Mouse (Mus musculus): ENCODE data around the gene Sema3e. TPM values are rescaled to one million over a fixed set of nuclear protein-coding genes. Genes with fewer than 3 reads are reported as not detected.

Sema3e gene
- polyA plus RNA-seq (2012; rRNA removed) = 17.5 and 23.6 TPM in 2 replicates

GRCm38 (mm10) chr5:14025205-14026124, at the start of gene Sema3e:
TSS of gene Sema3e (plus strand) at chr5:14025276.
- Histone ChIP-seq H3K4me3 (replicated peaks; ENCODE audit: extremely low read depth, low read depth, low read length) (peak within 1 kb of the TSS; percentile 69), H3K4me1 (ENCODE audit: control insufficient read depth, insufficient read depth, low read length) (no peaks in the 10 kb centered on the region)
- TF ChIP-seq CTCF (IDR thresholded peaks at IDR 0.05; ENCODE audit: insufficient read depth, low read length) (no peak), POLR2A (IDR thresholded peaks at IDR 0.05; ENCODE audit: borderline replicate concordance, extremely low read depth, low read depth, low read length) (peak; percentile 7; the same call in 1 of the 2 replicates)
- DNase-seq = peak; percentile 59
- 1% methylated on average over 47 of the region's 47 CpGs for WGBS

DNA sequence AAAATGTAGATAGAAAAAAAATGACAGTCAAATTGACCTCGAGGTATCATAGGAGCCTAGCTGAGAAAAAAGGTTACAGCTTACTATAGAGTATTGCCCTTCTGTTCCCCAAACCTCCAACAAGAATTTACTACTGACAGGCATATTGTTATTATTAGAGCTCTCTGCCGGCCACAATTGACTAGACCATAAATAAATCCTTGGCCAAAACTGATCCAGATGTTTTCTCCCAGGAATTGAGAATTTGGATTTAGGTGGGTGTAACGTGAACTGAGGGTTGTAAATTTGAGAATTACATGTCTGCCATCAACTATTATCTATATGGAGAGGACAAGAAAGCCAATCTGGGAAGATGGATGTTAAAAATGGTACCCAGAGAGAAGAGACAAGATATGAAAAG, 47.5 kb upstream of the Sema3e start:
- TF ChIP-seq POLR2A (IDR thresholded peaks at IDR 0.05; ENCODE audit: borderline replicate concordance, extremely low read depth, low read depth, low read length) (no peak), CTCF (IDR thresholded peaks at IDR 0.05; ENCODE audit: insufficient read depth, low read length) (no peak)
- WGBS = 67% methylated on average over 3 of the region's 3 CpGs
- no peak overlapping the region for H3K4me3 ChIP-seq (replicated peaks; ENCODE audit: extremely low read depth, low read depth, low read length)
- DNase-seq = no peak
- H3K4me1 ChIP-seq (ENCODE audit: control insufficient read depth, insufficient read depth, low read length) = peaks cover 4% of the 10 kb centered on the region

DNA sequence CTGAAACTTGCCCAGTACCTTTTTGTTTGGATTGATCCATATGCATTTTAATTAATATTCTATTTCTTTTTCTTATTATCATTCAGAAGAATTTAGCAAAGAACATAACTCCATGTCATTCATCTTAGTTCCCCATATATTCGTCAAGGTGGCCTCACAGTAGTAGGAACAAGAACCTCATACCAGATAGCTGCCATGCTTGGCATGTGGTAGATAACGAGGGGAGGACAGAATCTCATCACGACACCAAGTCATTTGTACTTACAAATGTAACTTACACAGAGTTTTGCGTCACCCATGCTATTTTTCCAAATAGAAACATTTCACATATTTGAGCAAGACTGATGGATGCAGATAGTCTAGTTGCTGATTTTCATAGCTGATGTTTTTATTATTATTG, 45.9 kb upstream of the Sema3e start:
- H3K4me1 ChIP-seq (ENCODE audit: control insufficient read depth, insufficient read depth, low read length) = peaks cover 16% of the 10 kb centered on the region
- WGBS = 80% methylated on average over 4 of the region's 4 CpGs
- H3K4me3 ChIP-seq (replicated peaks; ENCODE audit: extremely low read depth, low read depth, low read length) = no peak overlapping the region
- TF ChIP-seq CTCF (IDR thresholded peaks at IDR 0.05; ENCODE audit: insufficient read depth, low read length) (no peak), POLR2A (IDR thresholded peaks at IDR 0.05; ENCODE audit: borderline replicate concordance, extremely low read depth, low read depth, low read length) (no peak)
- no peak for DNase-seq

DNA sequence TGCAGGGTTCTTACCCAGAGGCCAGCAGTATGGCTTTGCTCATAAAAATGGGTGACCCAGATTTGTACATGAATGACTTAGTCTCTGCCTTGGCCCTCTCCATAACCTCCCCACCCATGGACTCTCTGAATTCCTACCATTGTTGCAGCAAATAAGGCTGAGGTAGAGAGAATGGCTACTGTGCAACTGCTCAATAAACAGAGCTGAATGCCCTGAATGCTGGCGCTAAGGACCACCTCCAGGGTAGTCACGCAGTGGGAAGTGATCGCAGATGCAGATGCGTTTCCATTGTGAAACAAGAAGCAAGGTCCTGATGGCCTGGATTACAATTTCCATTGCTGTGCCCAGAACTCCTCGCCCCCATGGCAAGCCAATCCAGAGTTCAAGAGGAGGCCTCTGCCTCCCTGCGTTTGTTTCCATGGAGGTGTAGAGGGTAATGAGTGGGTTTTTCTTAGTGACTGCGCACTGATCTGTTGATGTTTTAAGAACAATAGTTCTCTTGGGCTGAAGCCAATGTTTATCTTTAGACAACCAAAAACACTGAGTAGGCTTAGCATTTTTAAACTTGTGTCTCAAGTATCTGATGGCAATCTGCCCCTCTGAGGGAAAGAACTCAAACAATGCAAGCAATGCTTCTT, 42.5 kb upstream of the Sema3e start:
- H3K4me1 ChIP-seq (ENCODE audit: control insufficient read depth, insufficient read depth, low read length) = peaks cover 18% of the 10 kb centered on the region
- peak; percentile 46 for DNase-seq
- TF ChIP-seq POLR2A (IDR thresholded peaks at IDR 0.05; ENCODE audit: borderline replicate concordance, extremely low read depth, low read depth, low read length) = no peak
- no peak for TF ChIP-seq CTCF (IDR thresholded peaks at IDR 0.05; ENCODE audit: insufficient read depth, low read length)
- H3K4me3 ChIP-seq (replicated peaks; ENCODE audit: extremely low read depth, low read depth, low read length) = no peak overlapping the region
- 30% methylated on average over 7 of the region's 7 CpGs for WGBS

DNA sequence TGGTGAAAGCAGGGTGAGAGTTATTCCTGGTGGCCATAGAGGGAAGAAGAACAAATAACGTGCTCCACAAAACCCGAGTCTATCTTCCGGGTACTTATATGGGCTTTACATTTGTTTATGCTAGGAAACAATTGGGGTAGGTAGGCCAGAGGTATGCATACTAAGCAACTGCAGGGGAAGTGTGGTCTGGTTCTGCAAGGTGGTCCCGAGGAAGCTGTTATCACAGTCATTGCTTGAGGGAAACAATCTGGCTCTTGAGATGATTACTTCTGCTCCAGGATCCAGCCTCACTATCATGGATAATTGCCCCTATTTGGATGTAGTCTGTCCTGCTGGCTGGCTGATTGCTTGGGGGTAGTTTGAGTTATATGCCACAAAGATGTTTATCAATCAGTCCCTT, 41.5 kb upstream of the Sema3e start:
- no peak for DNase-seq
- H3K4me1 ChIP-seq (ENCODE audit: control insufficient read depth, insufficient read depth, low read length) = peaks cover 18% of the 10 kb centered on the region
- WGBS = 50% methylated on average over 4 of the region's 4 CpGs
- H3K4me3 ChIP-seq (replicated peaks; ENCODE audit: extremely low read depth, low read depth, low read length) = no peak overlapping the region
- no peak for TF ChIP-seq CTCF (IDR thresholded peaks at IDR 0.05; ENCODE audit: insufficient read depth, low read length)
- no peak for TF ChIP-seq POLR2A (IDR thresholded peaks at IDR 0.05; ENCODE audit: borderline replicate concordance, extremely low read depth, low read depth, low read length)

GRCm38 (mm10) chr5:13985669-13986068, 39.4 kb upstream of the Sema3e start:
- H3K4me1 ChIP-seq (ENCODE audit: control insufficient read depth, insufficient read depth, low read length) = peaks cover 18% of the 10 kb centered on the region
- no peak for DNase-seq
- TF ChIP-seq POLR2A (IDR thresholded peaks at IDR 0.05; ENCODE audit: borderline replicate concordance, extremely low read depth, low read depth, low read length) = no peak
- TF ChIP-seq CTCF (IDR thresholded peaks at IDR 0.05; ENCODE audit: insufficient read depth, low read length) = no peak
- 88% methylated on average over 3 of the region's 3 CpGs for WGBS
- no peak overlapping the region for H3K4me3 ChIP-seq (replicated peaks; ENCODE audit: extremely low read depth, low read depth, low read length)

GRCm38 (mm10) chr5:13987123-13987522, 38.0 kb upstream of the Sema3e start:
- no peak for DNase-seq
- peaks cover 18% of the 10 kb centered on the region for H3K4me1 ChIP-seq (ENCODE audit: control insufficient read depth, insufficient read depth, low read length)
- H3K4me3 ChIP-seq (replicated peaks; ENCODE audit: extremely low read depth, low read depth, low read length) = no peak overlapping the region
- TF ChIP-seq POLR2A (IDR thresholded peaks at IDR 0.05; ENCODE audit: borderline replicate concordance, extremely low read depth, low read depth, low read length) (no peak), CTCF (IDR thresholded peaks at IDR 0.05; ENCODE audit: insufficient read depth, low read length) (no peak)
- WGBS = 38% methylated on average over 1 of the region's 1 CpGs

- DNase-seq = no peak
- Histone ChIP-seq H3K4me3 (replicated peaks; ENCODE audit: extremely low read depth, low read depth, low read length) (no peak overlapping the region), H3K4me1 (ENCODE audit: control insufficient read depth, insufficient read depth, low read length) (peaks cover 13% of the 10 kb centered on the region)
- no peak for TF ChIP-seq CTCF (IDR thresholded peaks at IDR 0.05; ENCODE audit: insufficient read depth, low read length)
- TF ChIP-seq POLR2A (IDR thresholded peaks at IDR 0.05; ENCODE audit: borderline replicate concordance, extremely low read depth, low read depth, low read length) = no peak
- WGBS = 55% methylated on average over 2 of the region's 2 CpGs
These were observed 37.1 kb upstream of the Sema3e start for GRCm38 (mm10) chr5:13988023-13988422.

GRCm38 (mm10) chr5:13992734-13993396, 32.2 kb upstream of the Sema3e start:
- TF ChIP-seq POLR2A (IDR thresholded peaks at IDR 0.05; ENCODE audit: borderline replicate concordance, extremely low read depth, low read depth, low read length) = no peak
- no peak for TF ChIP-seq CTCF (IDR thresholded peaks at IDR 0.05; ENCODE audit: insufficient read depth, low read length)
- Histone ChIP-seq H3K4me1 (ENCODE audit: control insufficient read depth, insufficient read depth, low read length) (peaks cover 2% of the 10 kb centered on the region; the same call in 1 of the 2 replicates), H3K4me3 (replicated peaks; ENCODE audit: extremely low read depth, low read depth, low read length) (no peak overlapping the region)
- 13% methylated on average over 11 of the region's 11 CpGs for WGBS
- DNase-seq = peak; percentile 37

Data from lung, adult 2 months (tissue).